Mouse (Mus musculus) MEL (cell line): ENCODE results near the gene Rnd2.
A peak's percentile ranks its signal among the peaks of the same experiment; 100 is the strongest.

Source experiments
- CTCF ChIP-seq, 3 experiments: IDR thresholded peaks in 2 of 3; conservative IDR thresholded peaks in 1 of 3; 2 replicates each; pipeline ENCODE4 v1.5.1; 2011 to 2012; ENCODE audit warnings: low read length in 3 of 3, low read depth in 2 of 3, mild to moderate bottlenecking in 2 of 3, improper control_type of control experiment in 1 of 3, inconsistent platforms in 1 of 3, mixed read lengths in 1 of 3, moderate library complexity in 1 of 3; ENCODE audit not compliant: control insufficient read depth in 1 of 3, insufficient read depth in 1 of 3, poor library complexity in 1 of 3, severe bottlenecking in 1 of 3
- ELF1 ChIP-seq: IDR thresholded peaks from 2 replicates; pipeline ENCODE4 v1.6.1; 2014; ENCODE audit warnings: low read depth, mild to moderate bottlenecking, inconsistent platforms, low read length, improper control_type of control experiment, moderate library complexity
- EP300 ChIP-seq, 2 experiments: IDR thresholded peaks; 2 replicates each; pipeline ENCODE4 v1.6.1; 2011; ENCODE audit warnings: improper control_type of control experiment in 2 of 2, low read length in 2 of 2, low read depth in 1 of 2, mild to moderate bottlenecking in 1 of 2
- ETS1 ChIP-seq: IDR thresholded peaks from 2 replicates; pipeline ENCODE4 v1.6.1; 2012; ENCODE audit warnings: low read depth, mild to moderate bottlenecking, inconsistent platforms, low read length, improper control_type of control experiment, moderate library complexity
- GATA1 ChIP-seq: IDR thresholded peaks from 2 replicates; pipeline ENCODE4 v1.6.1; 2011; ENCODE audit warnings: low read depth, low read length, improper control_type of control experiment
- MAX ChIP-seq: IDR thresholded peaks from 2 replicates; pipeline ENCODE4 v1.6.1; 2011; ENCODE audit warnings: low read length, improper control_type of control experiment
- POLR2A ChIP-seq, 2 experiments: IDR thresholded peaks; 2 replicates each; pipeline ENCODE4 v1.6.1; 2011 to 2012; ENCODE audit warnings: low read length in 2 of 2, mild to moderate bottlenecking in 2 of 2, control low read depth in 1 of 2, improper control_type of control experiment in 1 of 2, low read depth in 1 of 2, moderate library complexity in 1 of 2; ENCODE audit not compliant: control insufficient read depth in 1 of 2, insufficient read depth in 1 of 2, poor library complexity in 1 of 2
- POLR2AphosphoS2 ChIP-seq: IDR thresholded peaks from 2 replicates; pipeline ENCODE4 v1.6.1; 2011; ENCODE audit warnings: low read length, improper control_type of control experiment
- RCOR1 ChIP-seq: IDR thresholded peaks from 2 replicates; pipeline ENCODE4 v1.6.1; 2012; ENCODE audit warnings: low read depth, mild to moderate bottlenecking, inconsistent platforms, low read length, improper control_type of control experiment
- TBP ChIP-seq: IDR thresholded peaks from 2 replicates; pipeline ENCODE4 v1.8.0; 2011; ENCODE audit warnings: low read depth, low read length, improper control_type of control experiment
- ZC3H11A ChIP-seq: IDR thresholded peaks from 2 replicates; pipeline ENCODE4 v1.6.1; 2012; ENCODE audit warnings: low read depth, mild to moderate bottlenecking, inconsistent platforms, low read length, improper control_type of control experiment
- ZKSCAN1 ChIP-seq: IDR thresholded peaks from 2 replicates; pipeline ENCODE4 v1.6.1; 2012; ENCODE audit warnings: low read depth, mild to moderate bottlenecking, inconsistent platforms, low read length, improper control_type of control experiment, moderate library complexity
- ZMIZ1 ChIP-seq: IDR thresholded peaks from 2 replicates; pipeline ENCODE4 v1.6.1; 2012; ENCODE audit warnings: low read depth, mild to moderate bottlenecking, inconsistent platforms, low read length, improper control_type of control experiment, moderate library complexity
- ZNF384 ChIP-seq: IDR thresholded peaks from 2 replicates; pipeline ENCODE4 v1.6.1; 2012; ENCODE audit warnings: low read depth, mild to moderate bottlenecking, inconsistent platforms, low read length, improper control_type of control experiment

GRCm38 (mm10) chr11:101484814-101485213 is 20.0 kb downstream of the Rnd2 start:
- TF ChIP-seq POLR2A (IDR thresholded peaks at IDR 0.05; ENCODE audit: control insufficient read depth in 1 of 2, insufficient read depth in 1 of 2, low read depth in 1 of 2, low read length in 2 of 2, poor library complexity in 1 of 2) (no peak), EP300 (IDR thresholded peaks at IDR 0.05; ENCODE audit: low read depth in 1 of 2, low read length in 2 of 2) (peak; percentile 89 to 93), GATA1 (peak; percentile 93), ZKSCAN1 (no peak), ETS1 (peak; percentile 98), MAX (0 out of 2 replicates have a peak, but pooled peaks have one; percentile 11), ELF1 (no peak), RCOR1 (peak; percentile 95), POLR2AphosphoS2 (no peak), ZC3H11A (no peak), TBP (no peak), CTCF (IDR thresholded peaks at IDR 0.05 in 2 of 3, conservative IDR thresholded peaks at IDR 0.05 in 1 of 3; ENCODE audit: control insufficient read depth in 1 of 3, insufficient read depth in 1 of 3, low read depth in 2 of 3, low read length in 3 of 3, poor library complexity in 1 of 3, severe bottlenecking in 1 of 3) (no peak), ZNF384 (peak; percentile 88), ZMIZ1 (no peak)
